Mouse (Mus musculus) retina, embryonic 14.5 days (tissue): ENCODE measurements around the gene Efl1.
"Not testable (repeated sequence)": the region's sequence is repeated elsewhere in the genome, so short reads cannot be mapped to it uniquely, and the experiment has no call there.

Experiments used
- DNase-seq: peaks from one replicate; pipeline ENCODE4 v3.0.0-alpha.2; 2015; ENCODE audit warnings: low spot score

Efl1 gene

DNA sequence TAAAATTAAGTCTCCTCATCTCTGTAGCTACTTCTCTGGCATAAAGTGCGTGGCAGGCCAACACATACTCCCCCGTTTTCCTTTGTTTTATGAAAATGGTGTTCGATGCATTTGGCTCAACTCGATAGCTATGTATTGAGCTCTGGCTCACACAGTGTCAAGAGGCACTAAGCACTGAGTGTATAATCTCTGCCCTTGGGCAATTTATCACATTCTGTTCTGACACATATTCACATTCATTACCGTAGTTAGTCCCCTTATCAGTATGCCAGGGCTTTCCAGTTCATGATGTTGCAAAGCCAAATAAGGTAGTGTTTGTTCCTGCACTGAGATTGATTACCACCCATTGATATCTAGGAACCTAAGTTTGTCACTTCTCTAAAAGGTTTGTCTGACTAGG, 71.3 kb downstream of the Efl1 start:
- DNase-seq, result no peak

DNA sequence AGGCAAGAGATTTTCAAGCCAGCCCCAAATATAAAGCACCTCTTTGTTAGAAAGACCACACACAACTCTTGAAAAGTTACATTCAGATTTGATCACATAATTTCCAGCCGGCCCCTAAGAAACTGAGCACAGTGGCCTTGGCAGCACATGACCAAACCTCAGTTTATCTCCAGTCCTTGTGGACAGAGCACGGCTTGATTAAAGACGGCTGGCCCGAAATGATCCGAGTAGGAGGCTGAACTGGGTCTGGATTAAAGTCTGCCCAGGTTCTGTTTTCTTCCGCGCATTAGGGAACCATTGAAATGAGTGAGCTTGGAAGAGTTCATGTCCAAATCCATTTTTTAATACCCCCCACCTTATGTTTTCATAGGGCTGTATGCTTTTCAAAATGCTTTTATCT, 72.1 kb downstream of the Efl1 start:
- DNase-seq, result no peak

DNA sequence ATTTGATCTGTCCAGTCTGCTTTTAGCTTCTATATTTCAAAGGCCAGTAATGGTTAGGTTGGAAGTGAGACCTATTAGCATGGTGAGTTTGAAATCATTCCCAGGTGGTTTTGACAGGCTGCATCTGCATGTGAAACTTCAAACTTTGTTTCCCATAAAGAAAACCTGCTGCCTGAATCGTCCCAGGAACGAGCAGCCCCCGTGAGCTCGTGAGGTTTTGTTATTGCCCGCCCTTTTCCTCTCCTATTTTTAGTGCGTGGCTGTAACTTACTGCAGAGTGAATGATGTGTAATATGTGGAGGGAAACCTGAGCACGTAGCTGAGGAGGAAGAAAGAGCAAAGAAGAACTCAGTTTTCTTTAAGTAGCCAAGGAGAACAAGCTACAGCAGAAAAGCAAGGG, 72.5 kb downstream of the Efl1 start:
- DNase-seq, result no peak

DNA sequence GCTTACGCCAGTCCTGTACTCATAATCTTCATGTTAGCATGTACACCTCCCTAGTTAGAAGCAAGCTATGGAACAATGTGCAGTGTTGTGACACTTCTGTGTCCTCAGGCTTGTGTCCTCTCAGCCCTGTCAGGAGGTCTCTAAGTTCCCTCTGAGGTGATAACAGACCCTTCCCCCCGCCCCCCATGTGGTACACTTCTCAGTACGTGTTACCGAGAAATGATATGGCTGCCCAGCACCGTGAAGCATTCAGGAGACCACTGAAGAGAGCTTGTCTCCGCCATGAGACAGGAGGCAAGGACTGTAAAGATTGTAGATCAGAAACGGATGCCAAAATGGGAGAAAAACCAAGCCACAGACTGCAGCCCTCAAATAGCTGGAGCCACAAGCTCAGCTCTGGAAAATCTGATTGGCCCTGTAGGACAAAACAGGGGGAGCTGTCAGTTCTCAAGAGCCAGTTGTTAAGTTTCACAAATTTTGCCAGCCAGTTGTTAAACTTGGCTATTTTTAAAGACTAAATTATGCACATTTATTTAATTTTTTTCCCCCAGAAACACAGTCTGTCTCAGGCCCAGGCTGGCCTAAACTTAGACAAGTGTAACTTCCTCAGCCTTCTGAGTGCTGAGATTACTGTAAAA, 74.2 kb downstream of the Efl1 start:
- no peak for DNase-seq

DNA sequence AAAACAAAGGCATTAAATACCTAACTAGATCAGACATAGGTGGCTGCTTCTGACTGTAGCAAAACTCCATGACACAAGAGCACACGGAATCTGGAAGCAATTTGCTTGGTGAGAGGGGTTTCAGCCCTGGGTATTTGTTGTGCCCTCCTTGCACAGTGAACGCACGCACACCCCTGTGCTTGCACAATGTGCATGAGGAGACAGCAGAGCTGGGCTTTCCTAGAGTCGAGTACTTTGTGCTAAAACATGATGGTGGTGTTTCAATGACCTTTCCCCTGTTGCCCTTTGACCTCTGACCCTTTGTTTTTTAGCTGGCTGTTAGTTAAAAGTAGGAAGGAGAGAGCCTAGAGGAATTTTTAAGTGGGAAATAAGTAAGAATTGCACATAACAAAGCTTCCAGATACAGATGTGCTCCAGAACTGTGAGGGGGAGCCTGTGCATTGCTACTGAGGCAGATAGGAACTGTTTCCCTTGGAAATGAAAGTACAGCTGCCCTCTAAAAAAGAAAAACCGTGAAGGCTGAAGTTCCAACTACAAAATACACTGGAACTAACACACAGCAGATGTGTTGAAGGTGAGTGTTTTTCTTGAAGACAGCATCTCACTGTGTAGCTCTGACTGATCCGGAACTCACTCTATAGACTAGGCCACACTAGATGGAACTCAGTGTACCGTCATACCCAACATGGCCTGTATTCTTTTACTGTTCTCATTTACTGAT, 74.9 kb downstream of the Efl1 start:
- DNase-seq, result no peak

DNA sequence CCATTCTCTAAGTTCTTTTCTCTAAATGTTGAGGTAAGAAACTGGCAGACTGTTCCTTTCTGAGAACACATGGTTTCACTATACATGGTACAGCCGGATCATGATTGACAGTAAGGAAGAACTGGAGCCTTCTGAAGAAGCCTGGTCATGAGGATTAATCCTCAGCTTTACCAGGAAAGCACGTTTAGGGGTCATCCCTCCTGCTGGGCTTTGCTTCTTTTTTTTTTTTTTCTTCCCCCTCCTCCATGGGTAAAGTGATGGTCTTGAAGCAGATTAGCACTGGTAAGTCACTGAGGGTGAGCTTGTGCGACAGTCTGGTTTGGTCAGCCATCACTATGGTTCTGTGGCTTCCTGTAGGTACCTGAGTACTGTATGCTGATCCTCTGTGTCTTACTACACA, 76.1 kb downstream of the Efl1 start:
- peak; percentile 40 for DNase-seq

DNA sequence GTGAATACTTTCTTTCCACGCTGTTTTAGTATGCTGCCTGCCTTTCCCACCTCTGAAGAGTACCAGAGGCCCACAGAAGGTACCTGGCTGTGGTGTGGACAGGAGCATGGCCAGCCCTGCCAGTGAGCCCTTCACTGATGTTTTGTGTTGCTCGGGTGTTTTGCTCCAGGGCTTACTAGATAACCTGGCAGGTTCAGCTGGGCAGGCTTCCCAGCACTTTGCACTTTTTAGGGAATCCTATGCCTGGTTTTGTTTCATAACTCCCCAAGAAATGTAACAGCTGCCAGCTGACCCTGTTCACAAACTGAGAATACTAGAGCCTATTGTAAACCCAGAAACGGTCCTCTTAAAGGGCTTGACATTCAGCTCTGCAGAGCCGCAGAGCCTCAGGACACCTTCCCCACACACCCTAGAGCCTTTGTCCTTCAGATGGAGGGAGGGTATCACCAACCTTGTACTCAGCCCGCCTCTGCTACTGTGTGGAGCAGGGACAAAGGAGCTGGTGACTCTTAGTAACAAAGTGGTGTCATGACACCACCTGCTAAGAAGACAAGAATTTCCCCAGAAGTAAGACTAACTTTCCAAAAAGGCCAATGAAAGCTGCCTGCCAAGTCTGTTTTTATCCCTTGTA, 76.7 kb downstream of the Efl1 start:
- no peak for DNase-seq

GRCm38 (mm10) chr7:82725741-82726450, 77.5 kb downstream of the Efl1 start:
- no peak for DNase-seq

DNA sequence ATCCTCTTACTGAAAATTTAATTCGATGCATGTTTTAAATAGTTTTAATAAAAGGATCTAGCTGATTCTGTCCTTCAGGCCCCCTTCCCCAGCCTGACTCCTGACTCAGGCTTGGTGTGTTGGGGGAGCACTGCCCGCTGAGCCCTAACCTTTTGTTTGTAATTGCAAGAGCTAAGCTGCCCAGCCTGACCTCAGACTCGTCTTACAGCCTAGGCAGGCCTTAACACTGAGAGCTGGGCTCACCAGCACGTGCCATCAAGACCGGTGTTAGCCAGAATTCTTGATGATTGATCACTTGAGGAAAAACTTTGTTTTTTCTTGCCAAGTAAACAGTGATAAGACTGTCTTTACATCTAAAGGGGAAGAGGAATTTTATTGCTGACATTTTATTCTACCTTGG, 78.7 kb downstream of the Efl1 start:
- DNase-seq, result no peak

DNA sequence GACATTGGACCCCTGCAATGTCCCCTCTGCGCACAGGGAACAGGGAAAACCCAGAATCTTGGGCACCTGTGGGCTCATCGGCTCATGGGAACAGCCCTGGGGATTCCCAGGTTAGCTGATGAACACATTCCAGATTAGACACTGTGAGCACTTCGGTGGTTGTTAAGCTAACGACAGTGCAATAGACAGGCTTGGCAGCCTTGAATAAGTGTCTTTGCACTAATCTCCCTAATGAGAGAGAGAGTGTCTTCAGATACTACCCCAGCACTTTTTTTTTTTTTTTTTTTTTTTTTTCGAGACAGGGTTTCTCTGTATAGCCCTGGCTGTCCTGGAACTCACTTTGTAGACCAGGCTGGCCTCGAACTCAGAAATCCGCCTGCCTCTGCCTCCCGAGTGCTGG, 80.6 kb downstream of the Efl1 start:
- DNase-seq, result not testable (repeated sequence)

DNA sequence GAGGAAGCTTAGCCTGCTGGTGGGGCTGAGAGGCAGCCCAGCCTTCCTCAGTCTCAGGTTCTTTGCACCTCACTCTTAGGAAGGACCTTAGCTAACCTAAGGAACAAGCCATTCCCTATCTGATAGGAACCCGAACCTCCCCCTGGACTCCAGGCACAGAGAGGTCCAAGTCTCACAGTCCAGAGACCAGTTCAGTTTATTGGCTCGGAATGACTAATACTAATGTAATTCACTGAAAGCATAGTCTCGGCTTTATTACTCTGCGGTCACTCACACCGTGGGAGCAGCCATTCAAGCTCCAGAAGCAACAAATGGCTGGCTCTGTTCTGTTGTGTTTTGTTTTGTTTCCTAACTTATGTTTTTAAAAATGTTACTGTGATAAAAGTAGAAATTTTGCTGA, 84.7 kb downstream of the Efl1 start:
- no peak for DNase-seq

GRCm38 (mm10) chr7:82733995-82734394, 85.6 kb downstream of the Efl1 start:
- no peak for DNase-seq

- no peak for DNase-seq
Measured at GRCm38 (mm10) chr7:82734748-82735600, 86.6 kb downstream of the Efl1 start.

DNA sequence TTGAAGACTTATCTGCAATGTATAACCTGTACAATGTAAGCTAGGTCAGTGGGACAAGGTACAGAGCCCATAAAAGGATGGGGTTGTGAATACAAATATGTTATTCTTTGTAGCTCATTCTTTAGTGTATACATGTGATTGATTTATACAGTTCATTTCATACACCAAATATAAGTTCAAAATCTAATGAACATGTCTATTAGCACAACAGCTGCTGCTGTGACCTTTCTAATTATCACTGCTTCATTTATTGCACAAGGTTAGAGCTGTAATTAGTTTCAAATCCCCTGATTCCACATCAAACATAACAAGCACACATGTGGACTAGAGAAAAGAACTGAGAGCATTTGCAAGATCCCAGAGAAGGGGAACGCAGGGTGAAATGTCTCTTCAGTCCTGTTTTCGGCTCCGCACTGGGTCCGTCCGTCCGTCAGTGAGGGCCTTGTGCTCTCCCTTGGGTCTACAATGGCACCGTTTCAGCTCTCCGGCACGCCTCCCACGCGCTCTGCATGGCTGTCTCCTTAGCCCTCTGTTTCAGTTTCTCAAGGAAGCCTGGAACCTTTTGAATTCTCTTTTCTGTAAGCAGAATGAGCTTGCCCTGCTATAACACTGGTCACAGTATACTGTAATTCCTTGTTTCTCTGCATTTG, 94.8 kb downstream of the Efl1 start:
- DNase-seq, result peak; percentile 30

- no peak for DNase-seq
Measured at GRCm38 (mm10) chr7:82744167-82744715, 95.8 kb downstream of the Efl1 start.

GRCm38 (mm10) chr7:82748812-82749211, 100.4 kb downstream of the Efl1 start:
- no peak for DNase-seq

DNA sequence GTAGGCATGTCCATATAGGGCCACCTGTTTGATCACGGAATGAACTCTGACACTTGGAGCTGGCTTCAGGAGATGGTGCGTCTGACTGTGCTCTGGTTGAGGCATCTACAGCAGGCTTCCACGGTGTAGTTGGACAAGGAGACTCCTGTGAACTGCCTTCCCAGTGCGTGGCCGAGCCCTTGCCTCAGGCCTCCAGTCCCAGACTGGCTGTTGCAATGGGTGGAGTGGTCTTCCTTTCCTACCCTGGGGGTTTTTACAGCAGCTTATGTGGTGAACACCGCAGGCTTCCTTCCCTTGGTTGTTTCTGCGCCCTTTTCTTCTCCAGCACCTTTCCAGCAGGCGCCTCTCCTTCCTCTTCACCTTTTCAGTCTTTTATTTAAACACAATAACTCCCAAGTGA, 100.8 kb downstream of the Efl1 start:
- DNase-seq, result no peak

DNA sequence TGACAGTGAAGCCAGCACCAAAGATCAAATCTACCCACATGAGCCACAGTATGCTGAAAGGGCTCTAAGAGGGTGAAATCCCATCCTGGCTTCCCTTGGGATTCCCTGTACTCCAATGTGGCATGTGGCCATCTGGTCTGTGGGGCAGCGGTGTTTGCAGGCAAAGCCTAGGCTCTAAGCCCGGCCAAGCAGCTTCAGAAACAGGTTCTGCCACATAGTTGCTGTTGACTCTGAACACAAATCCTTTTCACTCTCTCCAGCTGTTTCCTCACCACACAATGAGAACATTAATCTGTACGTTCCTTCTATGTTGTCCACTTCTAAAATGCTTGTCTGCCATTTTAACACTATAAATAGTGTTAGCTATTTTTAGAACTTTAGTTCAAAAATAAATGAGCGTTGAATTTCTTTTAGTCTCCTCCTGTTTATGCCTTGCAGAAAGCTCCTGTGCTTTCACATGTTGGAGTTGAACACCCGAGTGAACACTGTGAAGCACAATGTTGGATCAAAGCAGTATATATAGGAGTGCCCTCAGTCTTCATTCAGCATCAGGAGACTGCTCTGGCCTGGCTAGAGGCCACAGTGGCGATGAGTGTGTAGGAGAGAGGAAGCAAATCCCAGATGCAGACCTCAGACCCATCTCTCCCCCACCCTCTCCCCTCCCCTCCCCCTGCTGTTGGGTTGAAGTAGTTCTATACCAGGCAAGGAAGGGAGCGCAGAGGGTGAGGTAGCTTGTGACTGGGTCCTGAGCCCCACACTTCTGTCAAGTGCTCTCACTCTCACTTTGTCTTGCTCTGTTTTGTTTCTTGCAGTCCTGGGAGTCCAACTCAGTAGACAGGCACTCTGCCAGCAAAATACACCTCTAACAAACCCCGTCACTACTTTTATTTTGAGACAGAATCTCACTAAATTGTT, 104.0 kb downstream of the Efl1 start:
- peak; percentile 34 for DNase-seq

DNA sequence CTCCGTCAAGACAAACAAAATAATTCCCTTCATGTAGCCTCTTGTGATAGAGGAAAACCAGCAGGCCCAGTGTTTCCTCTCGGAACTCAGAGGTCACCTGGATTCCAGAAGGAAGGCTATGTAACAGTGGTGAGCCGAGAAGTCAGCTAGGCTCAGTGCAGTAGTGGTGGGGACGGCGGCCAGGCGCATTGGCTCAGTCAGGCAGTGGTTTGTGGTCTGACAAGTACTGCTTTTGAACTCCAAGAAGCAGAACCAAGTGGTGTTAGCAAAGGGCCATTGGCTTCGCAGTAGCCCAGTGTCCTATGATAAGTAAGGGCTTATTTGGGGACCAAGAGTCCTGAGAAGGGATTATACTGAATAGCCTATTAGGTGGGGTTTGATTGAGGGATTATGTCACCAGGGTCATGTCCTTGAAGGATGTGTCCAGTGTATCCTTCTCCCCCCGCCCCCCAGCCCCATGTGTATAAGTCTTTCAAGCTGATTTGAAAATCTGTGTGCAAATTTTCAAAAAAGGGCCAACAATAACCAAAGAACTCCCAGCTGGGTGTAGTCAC, 107.3 kb downstream of the Efl1 start:
- DNase-seq, result no peak

DNA sequence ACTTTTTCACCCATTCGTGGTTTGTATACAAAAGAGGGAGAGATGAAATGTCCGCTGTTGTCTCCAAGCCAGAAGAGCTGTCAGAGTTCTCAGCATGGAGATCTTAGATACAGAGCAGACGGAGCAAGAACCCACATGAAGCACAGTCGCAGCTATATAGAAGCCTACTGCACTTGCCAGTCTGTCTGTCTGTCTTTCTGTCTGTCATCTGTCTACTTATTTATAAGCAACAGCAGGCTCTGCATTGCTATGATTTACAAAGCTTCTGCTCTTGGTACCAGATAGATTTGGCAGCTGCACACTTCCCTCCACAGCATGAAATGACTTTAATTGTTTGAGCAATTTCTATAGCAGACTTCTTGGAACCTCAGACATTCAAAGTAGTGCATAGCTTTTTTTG, 110.1 kb downstream of the Efl1 start:
- DNase-seq, result no peak
